Mouse (Mus musculus) c-Kit-positive CD71-negative TER-119-negative erythroid progenitor cells, embryonic 14.5 days (primary cell): ENCODE data around the gene Gm42906.

Experiments used
- DNase-seq: peaks from one replicate; pipeline ENCODE4 v3.0.0-alpha.2; 2013; ENCODE audit warnings: low read depth

Gm42906 gene

GRCm38 (mm10) chr5:151108291-151108897, 319.6 kb downstream of the Gm42906 start:
- DNase-seq, result no peak

GRCm38 (mm10) chr5:151106841-151107240, 321.1 kb downstream of the Gm42906 start:
- no peak for DNase-seq

- no peak for DNase-seq
Observed at GRCm38 (mm10) chr5:151105054-151105971, 322.6 kb downstream of the Gm42906 start.

GRCm38 (mm10) chr5:151104354-151105053, 323.5 kb downstream of the Gm42906 start:
- no peak for DNase-seq

GRCm38 (mm10) chr5:151103284-151103683, 324.7 kb downstream of the Gm42906 start:
- DNase-seq, result no peak

GRCm38 (mm10) chr5:151102262-151102661, 325.7 kb downstream of the Gm42906 start:
- DNase-seq, result no peak

- DNase-seq, result no peak
Observed at GRCm38 (mm10) chr5:151096012-151096411, 332.0 kb downstream of the Gm42906 start.

GRCm38 (mm10) chr5:151092886-151093665, 334.9 kb downstream of the Gm42906 start:
- no peak for DNase-seq

- DNase-seq, result no peak
Observed at GRCm38 (mm10) chr5:151090996-151091395, 337.0 kb downstream of the Gm42906 start.

GRCm38 (mm10) chr5:151089201-151089600, 338.8 kb downstream of the Gm42906 start:
- DNase-seq, result no peak

- DNase-seq, result no peak
Observed at GRCm38 (mm10) chr5:151086425-151087202, 341.3 kb downstream of the Gm42906 start.

- DNase-seq, result no peak
Observed at GRCm38 (mm10) chr5:151085749-151086148, 342.2 kb downstream of the Gm42906 start.

- no peak for DNase-seq
Observed at GRCm38 (mm10) chr5:151080276-151080675, 347.7 kb downstream of the Gm42906 start.

- DNase-seq, result no peak
Observed at GRCm38 (mm10) chr5:151077953-151078352, 350.0 kb downstream of the Gm42906 start.

GRCm38 (mm10) chr5:151076917-151077316, 351.0 kb downstream of the Gm42906 start:
- DNase-seq, result no peak

- DNase-seq, result no peak
Observed at GRCm38 (mm10) chr5:151074282-151074681, 353.7 kb downstream of the Gm42906 start.

GRCm38 (mm10) chr5:151071430-151071829, 356.5 kb downstream of the Gm42906 start:
- no peak for DNase-seq

GRCm38 (mm10) chr5:151070896-151071295, 357.1 kb downstream of the Gm42906 start:
- no peak for DNase-seq

GRCm38 (mm10) chr5:151069569-151069968, 358.4 kb downstream of the Gm42906 start:
- no peak for DNase-seq

GRCm38 (mm10) chr5:151066016-151066415, 361.9 kb downstream of the Gm42906 start:
- DNase-seq, result no peak

- DNase-seq, result no peak
Observed at GRCm38 (mm10) chr5:151065228-151065627, 362.7 kb downstream of the Gm42906 start.
